Mouse (Mus musculus) intestine, embryonic 14.5 days (tissue): ENCODE data around the gene Kif23. TPM values are rescaled to one million over a fixed set of nuclear protein-coding genes. Genes with fewer than 3 reads are reported as not detected.
A peak's percentile ranks its signal among the peaks of the same experiment; 100 is the strongest.

Experiments
- ATAC-seq: fragments of 200-750 bp; cut with Nextera tagmentation; replicated peaks from 2 replicates; pipeline ENCODE4 v1.8.0; 2017; ENCODE audit warnings: low read depth, moderate number of reproducible peaks, moderate TSS enrichment, moderate library complexity; ENCODE audit not compliant: low FRiP score, low TSS enrichment
- DNase-seq: peaks from one replicate; pipeline ENCODE4 v3.0.0-alpha.2; 2018; ENCODE audit warnings: low spot score
- H3K27ac ChIP-seq: fragments of 300-500 bp; sonication (generic); 2 replicates; pipeline ENCODE4 v1.5.1; 2014; ENCODE audit warnings: low read depth, mild to moderate bottlenecking, control low read depth
- H3K27me3 ChIP-seq: fragments of 300-500 bp; sonication (generic); replicated peaks from 2 replicates; pipeline ENCODE4 v1.6.1; 2014; ENCODE audit warnings: low read length, control low read depth; ENCODE audit not compliant: control insufficient read depth, insufficient read depth
- H3K36me3 ChIP-seq: fragments of 300-500 bp; sonication (generic); 2 replicates; pipeline ENCODE4 v1.6.1; 2014; ENCODE audit warnings: low read length, control low read depth; ENCODE audit not compliant: control insufficient read depth, insufficient read depth
- H3K4me1 ChIP-seq: fragments of 300-500 bp; sonication (generic); replicated peaks from 2 replicates; pipeline ENCODE4 v1.6.1; 2014; ENCODE audit warnings: low read length, control low read depth, mixed read lengths; ENCODE audit not compliant: control insufficient read depth, insufficient read depth
- H3K4me2 ChIP-seq: fragments of 300-500 bp; sonication (generic); 2 replicates; pipeline ENCODE4 v1.6.1; 2014; ENCODE audit warnings: low read length
- H3K4me3 ChIP-seq: fragments of 300-500 bp; sonication (generic); 2 replicates; pipeline ENCODE4 v1.5.1; 2014; ENCODE audit warnings: low read depth, low read length, control low read depth, mixed read lengths
- H3K9ac ChIP-seq: fragments of 300-500 bp; sonication (generic); 2 replicates; pipeline ENCODE4 v1.6.1; 2014; ENCODE audit warnings: mild to moderate bottlenecking, low read length
- H3K9me3 ChIP-seq: fragments of 300-500 bp; sonication (generic); 2 replicates; pipeline ENCODE4 v1.6.1; 2016; ENCODE audit warnings: low read length, control low read depth; ENCODE audit not compliant: control insufficient read depth
- WGBS: fragments of 180-500 bp; shearing (Covaris S2); extraction: QIAGEN DNeasy Blood & Tissue Kit; methylation state at CpG from one replicate; pipeline ENCODE4 v1.1.7; 2014; 5-methylcytosine and 5-hydroxymethylcytosine counted together
- polyA plus RNA-seq: library from polyadenylated mRNA; unstranded; fragments of >200 nt; fragmentation: Nextera tagmentation; extraction: Ambion mirVana; gene quantifications from 2 replicates; pipeline ENCODE4 v1.2.1, GENCODE M21; 2014

Kif23 gene
- polyA plus RNA-seq, 1 experiment from 2014 or later = 115 TPM

- ATAC-seq (peak; percentile 59; the same call in 1 of the 2 replicates), DNase-seq (no peak)
- Histone ChIP-seq H3K9ac (no peak overlapping the region), H3K27me3 (no peaks in the 10 kb centered on the region), H3K27ac (peak overlapping the region; percentile 38), H3K36me3 (no peaks in the 10 kb centered on the region), H3K4me3 (no peak overlapping the region), H3K4me1 (0 out of 2 replicates have a peak, but pooled peaks cover 6% of the 10 kb centered on the region), H3K4me2 (no peak overlapping the region), H3K9me3 (no peaks in the 10 kb centered on the region)
- 78% methylated on average over 1 of the region's 1 CpGs for WGBS
Observed at GRCm38 (mm10) chr9:61959921-61960569, 13.5 kb upstream of the Kif23 start.

GRCm38 (mm10) chr9:61954707-61955106, 8.1 kb upstream of the Kif23 start:
- Histone ChIP-seq H3K9me3 (no peaks in the 10 kb centered on the region), H3K4me1 (no peaks in the 10 kb centered on the region), H3K4me3 (no peak overlapping the region), H3K4me2 (no peak overlapping the region), H3K27ac (no peak overlapping the region), H3K9ac (no peak overlapping the region), H3K36me3 (no peaks in the 10 kb centered on the region), H3K27me3 (no peaks in the 10 kb centered on the region)
- ATAC-seq (no peak), DNase-seq (no peak)

GRCm38 (mm10) chr9:61952241-61952640, 5.7 kb upstream of the Kif23 start:
- ATAC-seq (no peak), DNase-seq (no peak)
- Histone ChIP-seq H3K36me3 (no peaks in the 10 kb centered on the region), H3K27me3 (no peaks in the 10 kb centered on the region), H3K27ac (no peak overlapping the region), H3K4me3 (no peak overlapping the region), H3K4me1 (peaks cover 5% of the 10 kb centered on the region), H3K4me2 (no peak overlapping the region), H3K9ac (no peak overlapping the region), H3K9me3 (no peaks in the 10 kb centered on the region)
- WGBS = 66% methylated on average over 7 of the region's 7 CpGs

- Histone ChIP-seq H3K4me3 (peak overlapping the region; percentile 75), H3K4me2 (peak overlapping the region; percentile 93), H3K36me3 (peaks cover 16% of the 10 kb centered on the region), H3K27ac (peak overlapping the region; percentile 71; the same call in 1 of the 2 replicates), H3K27me3 (no peaks in the 10 kb centered on the region), H3K9ac (peak overlapping the region; percentile 68; the same call in 1 of the 2 replicates), H3K9me3 (no peaks in the 10 kb centered on the region), H3K4me1 (peaks cover 5% of the 10 kb centered on the region)
- ATAC-seq = peak; percentile 71
- WGBS = 7% methylated on average over 24 of the region's 24 CpGs
- peak; percentile 88 for DNase-seq
Observed at GRCm38 (mm10) chr9:61947402-61948346, 1.1 kb upstream of the Kif23 start.

- peaks cover 5% of the 10 kb centered on the region for H3K4me1 ChIP-seq
- peak overlapping the region; percentile 68 for H3K9ac ChIP-seq
- no peaks in the 10 kb centered on the region for H3K9me3 ChIP-seq
- peak overlapping the region; percentile 71 for H3K27ac ChIP-seq
- H3K27me3 ChIP-seq = no peaks in the 10 kb centered on the region
- peaks cover 30% of the 10 kb centered on the region for H3K36me3 ChIP-seq
- H3K4me2 ChIP-seq = peak overlapping the region; percentile 93
- peak overlapping the region; percentile 75 for H3K4me3 ChIP-seq
- ATAC-seq (peak; percentile 82), DNase-seq (no peak)
- 1% methylated on average over 28 of the region's 38 CpGs for WGBS
Observed at GRCm38 (mm10) chr9:61945973-61946611, 482 bp downstream of the Kif23 start.

GRCm38 (mm10) chr9:61941054-61941453, 5.5 kb downstream of the Kif23 start:
- Histone ChIP-seq H3K27ac (no peak overlapping the region), H3K36me3 (peaks cover 81% of the 10 kb centered on the region), H3K27me3 (no peaks in the 10 kb centered on the region), H3K9ac (no peak overlapping the region), H3K4me3 (no peak overlapping the region), H3K9me3 (no peaks in the 10 kb centered on the region), H3K4me1 (no peaks in the 10 kb centered on the region), H3K4me2 (no peak overlapping the region)
- ATAC-seq = no peak
- DNase-seq = no peak
- 90% methylated on average over 3 of the region's 3 CpGs for WGBS

GRCm38 (mm10) chr9:61933333-61933732, 13.2 kb downstream of the Kif23 start:
- 71% methylated on average over 2 of the region's 2 CpGs for WGBS
- H3K27ac ChIP-seq = no peak overlapping the region
- no peak overlapping the region for H3K4me2 ChIP-seq
- DNase-seq (no peak), ATAC-seq (no peak)
- no peaks in the 10 kb centered on the region for H3K9me3 ChIP-seq
- H3K4me3 ChIP-seq = no peak overlapping the region
- no peak overlapping the region for H3K9ac ChIP-seq
- H3K27me3 ChIP-seq = no peaks in the 10 kb centered on the region
- no peaks in the 10 kb centered on the region for H3K4me1 ChIP-seq
- peaks cover 96% of the 10 kb centered on the region for H3K36me3 ChIP-seq

- 91% methylated on average over 3 of the region's 3 CpGs for WGBS
- ATAC-seq = no peak
Observed at GRCm38 (mm10) chr9:61932009-61932408, 14.6 kb downstream of the Kif23 start.

More at GRCm38 (mm10) chr9:61932009-61932408, 14.6 kb downstream of the Kif23 start:
- Histone ChIP-seq H3K9ac (no peak overlapping the region), H3K36me3 (peaks cover 95% of the 10 kb centered on the region), H3K4me1 (no peaks in the 10 kb centered on the region), H3K9me3 (no peaks in the 10 kb centered on the region), H3K27ac (no peak overlapping the region), H3K4me2 (no peak overlapping the region), H3K4me3 (no peak overlapping the region), H3K27me3 (no peaks in the 10 kb centered on the region)
- DNase-seq = no peak
